Mouse (Mus musculus) stomach, embryonic 16.5 days (tissue): ENCODE data around the gene Cbl. TPM values are rescaled to one million over a fixed set of nuclear protein-coding genes. Genes with fewer than 3 reads are reported as not detected.

Experiments used
- ATAC-seq: fragments of 200-750 bp; cut with Nextera tagmentation; 2 replicates; pipeline ENCODE4 v1.8.0; 2017; ENCODE audit warnings: moderate number of reproducible peaks, moderate TSS enrichment; ENCODE audit not compliant: insufficient read depth, low FRiP score
- H3K27ac ChIP-seq: fragments of 300-500 bp; sonication (generic); 2 replicates; pipeline ENCODE4 v1.5.1; 2014; ENCODE audit warnings: low read length
- H3K27me3 ChIP-seq: fragments of 300-500 bp; sonication (generic); 2 replicates; pipeline ENCODE4 v1.6.1; 2014; ENCODE audit warnings: low read length, control low read depth, mixed read lengths; ENCODE audit not compliant: control insufficient read depth, insufficient read depth
- H3K36me3 ChIP-seq: fragments of 300-500 bp; sonication (generic); 2 replicates; pipeline ENCODE4 v1.6.1; 2014; ENCODE audit warnings: low read length; ENCODE audit not compliant: control insufficient read depth, insufficient read depth
- H3K4me1 ChIP-seq: fragments of 300-500 bp; sonication (generic); 2 replicates; pipeline ENCODE4 v1.6.1; 2014; ENCODE audit warnings: low read length, control low read depth, mixed read lengths; ENCODE audit not compliant: control insufficient read depth, insufficient read depth
- H3K4me2 ChIP-seq: fragments of 300-500 bp; sonication (generic); 2 replicates; pipeline ENCODE4 v1.6.1; 2014; ENCODE audit warnings: low read depth, low read length, mixed read lengths
- H3K4me3 ChIP-seq: fragments of 300-500 bp; sonication (generic); replicated peaks from 2 replicates; pipeline ENCODE4 v1.5.1; 2014; ENCODE audit warnings: mild to moderate bottlenecking, low read length
- H3K9ac ChIP-seq: fragments of 300-500 bp; sonication (generic); 2 replicates; pipeline ENCODE4 v1.6.1; 2014; ENCODE audit warnings: low read length
- H3K9me3 ChIP-seq: fragments of 300-500 bp; sonication (generic); replicated peaks from 2 replicates; pipeline ENCODE4 v1.6.1; 2016; ENCODE audit warnings: low read length, control low read depth; ENCODE audit not compliant: control insufficient read depth
- WGBS: fragments of 180-500 bp; shearing (Covaris S2); extraction: QIAGEN DNeasy Blood & Tissue Kit; methylation state at CpG from one replicate; pipeline ENCODE4 v1.1.7; 2014; 5-methylcytosine and 5-hydroxymethylcytosine counted together
- polyA plus RNA-seq: library from polyadenylated mRNA; unstranded; fragments of >200 nt; fragmentation: Nextera tagmentation; extraction: Ambion mirVana; gene quantifications from 2 replicates; pipeline ENCODE4 v1.2.1, GENCODE M21; 2015

The Cbl gene
- polyA plus RNA-seq, 1 experiment from 2014 or later, result 14.0 TPM

DNA sequence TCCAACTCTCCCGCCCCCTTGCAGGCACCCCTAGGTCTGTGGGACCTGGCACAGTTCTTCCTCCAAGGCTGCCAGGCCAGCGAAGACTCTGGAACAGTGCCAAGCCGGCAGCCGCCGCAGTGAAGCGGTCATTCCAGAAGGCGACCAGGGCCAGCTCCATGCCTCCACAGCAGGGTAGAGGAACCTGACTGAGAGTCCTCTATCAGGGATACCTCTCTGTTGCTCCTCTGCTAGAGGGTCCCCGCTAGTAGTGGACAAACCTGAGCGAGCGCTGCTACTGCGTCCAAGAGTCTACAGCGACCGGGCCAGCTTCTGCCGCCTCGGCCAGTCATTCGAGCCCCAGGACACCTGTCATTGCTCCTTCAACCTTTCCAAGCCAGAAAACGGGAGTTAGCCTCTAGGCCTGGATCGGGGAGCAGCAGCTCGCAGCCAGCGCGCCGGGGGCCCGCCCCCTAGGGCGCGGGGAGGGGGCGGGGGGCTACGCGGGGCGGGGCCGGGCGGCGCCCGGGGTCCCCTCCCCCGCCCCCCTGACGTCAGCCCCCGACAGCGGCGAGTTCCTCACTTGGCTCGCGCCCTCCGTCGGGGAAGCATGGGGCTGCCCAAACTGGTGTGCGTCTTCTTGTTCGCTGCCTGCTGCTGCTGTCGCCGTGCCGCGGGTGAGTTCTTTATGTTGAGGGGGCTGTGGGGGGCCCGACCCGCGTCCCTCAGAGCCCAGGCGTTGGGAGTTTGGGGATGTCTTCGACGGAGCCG lies 99.6 kb downstream of the Cbl start, which contains the start of gene Mcam:
Gene Mcam (plus strand): TSS at position 369 of the 750 bp plus-strand sequence.
- Histone ChIP-seq H3K4me3 (peak within 1 kb of the TSS; percentile 63), H3K9me3 (no peaks in the 10 kb centered on the region), H3K27me3 (no peaks in the 10 kb centered on the region), H3K9ac (peak within 1 kb of the TSS; percentile 77), H3K36me3 (no peaks in the 10 kb centered on the region), H3K4me2 (peak within 1 kb of the TSS; percentile 89), H3K4me1 (peaks cover 37% of the 10 kb centered on the region), H3K27ac (peak within 1 kb of the TSS; percentile 90)
- ATAC-seq, result peak; percentile 68; the same call in 1 of the 2 replicates
- 1% methylated on average over 52 of the region's 55 CpGs for WGBS

- Histone ChIP-seq H3K9ac (no peak overlapping the region; the same call in 1 of the 2 replicates), H3K27ac (peak overlapping the region; percentile 90), H3K27me3 (no peaks in the 10 kb centered on the region), H3K9me3 (no peaks in the 10 kb centered on the region), H3K36me3 (no peaks in the 10 kb centered on the region), H3K4me3 (peak overlapping the region; percentile 63), H3K4me2 (peak overlapping the region; percentile 89), H3K4me1 (peaks cover 43% of the 10 kb centered on the region)
- ATAC-seq, result no peak
- WGBS, result 7% methylated on average over 2 of the region's 2 CpGs
Observed at GRCm38 (mm10) chr9:44133287-44133686, 100.6 kb downstream of the Cbl start.

DNA sequence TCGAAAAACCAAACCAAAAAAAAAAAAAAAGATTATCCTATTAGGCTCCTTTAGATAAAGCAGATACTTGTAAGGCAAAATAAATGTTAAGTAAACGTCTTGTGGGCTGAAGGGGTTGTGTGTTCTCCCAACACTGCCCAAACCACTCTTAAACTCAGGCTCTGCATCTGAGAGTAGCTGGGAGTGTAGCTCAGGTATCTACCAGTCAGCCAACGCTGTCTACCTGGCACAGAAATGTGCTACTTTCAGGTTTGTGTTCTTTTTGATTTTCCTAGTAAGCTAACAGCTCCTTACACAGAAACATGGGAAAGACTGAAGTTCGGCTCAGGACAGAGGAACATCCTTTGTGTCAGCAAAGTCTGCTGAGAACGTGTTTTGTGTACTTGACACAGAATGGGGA lies 101.6 kb downstream of the Cbl start:
- H3K9me3 ChIP-seq, result no peaks in the 10 kb centered on the region
- 63% methylated on average over 5 of the region's 5 CpGs for WGBS
- no peaks in the 10 kb centered on the region for H3K36me3 ChIP-seq
- no peak for ATAC-seq
- H3K4me1 ChIP-seq, result peaks cover 43% of the 10 kb centered on the region
- H3K27ac ChIP-seq, result no peak overlapping the region; the same call in 1 of the 2 replicates
- no peak overlapping the region for H3K9ac ChIP-seq
- no peak overlapping the region for H3K4me3 ChIP-seq
- H3K27me3 ChIP-seq, result no peaks in the 10 kb centered on the region
- no peak overlapping the region for H3K4me2 ChIP-seq

GRCm38 (mm10) chr9:44131276-44131590 lies 102.6 kb downstream of the Cbl start:
- ATAC-seq, result no peak
- Histone ChIP-seq H3K4me1 (peaks cover 44% of the 10 kb centered on the region), H3K9me3 (no peaks in the 10 kb centered on the region), H3K36me3 (no peaks in the 10 kb centered on the region), H3K9ac (0 out of 2 replicates have a peak overlapping the region, but pooled peaks have one; percentile 19), H3K4me2 (0 out of 2 replicates have a peak overlapping the region, but pooled peaks have one; percentile 10), H3K27me3 (no peaks in the 10 kb centered on the region), H3K27ac (peak overlapping the region; percentile 95), H3K4me3 (no peak overlapping the region)
- WGBS, result 55% methylated on average over 7 of the region's 7 CpGs

DNA sequence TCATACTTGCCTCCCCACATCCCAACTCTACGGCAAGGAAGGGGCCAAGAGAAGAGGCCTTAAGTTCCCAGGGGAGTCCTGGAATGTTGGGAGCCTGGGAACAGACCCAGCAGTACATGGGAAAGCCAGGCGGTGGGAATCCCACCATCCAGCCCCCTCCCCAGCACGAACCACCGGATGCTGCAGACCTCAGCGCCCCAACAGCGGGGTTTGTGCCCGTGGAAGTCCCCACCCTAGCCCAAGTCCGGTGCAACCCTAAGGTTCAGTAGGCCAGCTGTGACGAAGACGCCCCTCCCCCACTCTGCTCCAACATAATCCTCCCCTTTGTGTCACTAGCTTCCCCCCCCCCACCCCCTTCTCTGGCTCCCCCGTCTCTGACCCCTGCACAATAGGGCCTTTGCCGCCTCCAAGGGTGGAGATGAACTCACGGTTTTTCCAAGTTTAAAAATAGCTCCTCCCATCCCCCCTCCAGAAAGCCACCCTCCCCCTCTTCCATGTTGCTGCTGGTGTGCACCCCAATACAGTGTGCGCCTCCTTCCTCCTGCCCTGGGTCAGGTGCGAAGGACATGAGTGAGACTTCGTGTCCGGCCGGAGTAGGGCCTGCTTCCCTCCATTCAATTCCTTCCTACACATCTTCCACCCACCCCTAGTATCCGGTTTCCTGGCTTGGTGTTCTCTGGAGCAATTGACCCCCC lies 103.1 kb downstream of the Cbl start:
- Histone ChIP-seq H3K36me3 (no peaks in the 10 kb centered on the region), H3K9me3 (no peaks in the 10 kb centered on the region), H3K9ac (peak overlapping the region; percentile 74), H3K4me3 (peak overlapping the region; percentile 45), H3K27ac (peak overlapping the region; percentile 95), H3K4me1 (peaks cover 43% of the 10 kb centered on the region), H3K4me2 (peak overlapping the region; percentile 70), H3K27me3 (no peaks in the 10 kb centered on the region)
- peak; percentile 25 for ATAC-seq
- 21% methylated on average over 19 of the region's 19 CpGs for WGBS

DNA sequence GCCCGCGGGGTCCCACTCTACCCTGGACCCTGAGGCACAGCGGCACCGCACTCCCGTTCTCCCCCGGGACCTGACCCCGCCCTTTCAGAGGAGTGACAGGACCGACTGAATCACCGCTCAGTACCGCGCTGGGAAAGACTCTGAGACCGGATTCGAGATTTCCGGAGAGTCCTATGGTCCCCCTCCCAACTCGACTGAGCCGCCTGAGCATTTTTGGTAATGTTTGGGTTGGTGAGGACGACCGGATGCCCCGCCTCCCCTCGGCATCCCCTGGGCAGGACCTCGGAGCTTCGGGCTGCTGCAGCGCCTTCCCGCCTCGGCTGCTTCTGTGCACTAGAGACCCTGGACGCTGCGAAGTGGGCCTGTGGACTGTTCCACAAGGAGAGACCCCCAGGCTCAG lies 103.8 kb downstream of the Cbl start:
- Histone ChIP-seq H3K9ac (peak overlapping the region; percentile 74), H3K36me3 (no peaks in the 10 kb centered on the region), H3K27ac (peak overlapping the region; percentile 95), H3K4me1 (peaks cover 46% of the 10 kb centered on the region), H3K4me3 (peak overlapping the region; percentile 45), H3K9me3 (no peaks in the 10 kb centered on the region), H3K4me2 (peak overlapping the region; percentile 70), H3K27me3 (no peaks in the 10 kb centered on the region)
- WGBS, result under 1% methylated on average over 27 of the region's 27 CpGs
- peak; percentile 71 for ATAC-seq

DNA sequence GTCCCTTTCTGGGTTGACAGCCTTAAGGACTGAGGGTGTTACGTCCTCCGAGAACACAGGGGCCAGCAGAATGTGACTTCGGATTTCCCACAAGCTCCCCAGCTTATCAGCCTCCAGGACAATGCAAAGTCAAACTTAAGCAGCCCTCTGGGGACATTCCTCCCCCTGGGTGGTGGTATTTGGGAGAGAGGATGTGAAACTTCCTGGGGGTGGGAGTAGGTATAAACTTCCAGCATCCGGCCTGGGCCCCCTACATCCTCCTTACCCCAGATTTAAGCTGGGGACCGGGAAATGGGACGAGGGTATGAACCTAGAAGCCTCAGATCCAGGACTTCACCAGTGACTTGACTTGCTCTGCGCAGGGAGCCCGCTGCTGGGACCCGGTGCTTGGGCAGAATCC lies 104.2 kb downstream of the Cbl start:
- Histone ChIP-seq H3K36me3 (no peaks in the 10 kb centered on the region), H3K9me3 (no peaks in the 10 kb centered on the region), H3K9ac (peak overlapping the region; percentile 74), H3K4me3 (peak overlapping the region; percentile 45), H3K27ac (peak overlapping the region; percentile 95), H3K4me1 (peaks cover 46% of the 10 kb centered on the region), H3K27me3 (no peaks in the 10 kb centered on the region), H3K4me2 (peak overlapping the region; percentile 70)
- ATAC-seq, result no peak; the same call in 1 of the 2 replicates
- WGBS, result 7% methylated on average over 9 of the region's 9 CpGs

- no peaks in the 10 kb centered on the region for H3K9me3 ChIP-seq
- peaks cover 34% of the 10 kb centered on the region for H3K4me1 ChIP-seq
- H3K27me3 ChIP-seq, result no peaks in the 10 kb centered on the region
- H3K9ac ChIP-seq, result no peak overlapping the region
- H3K4me2 ChIP-seq, result no peak overlapping the region
- H3K4me3 ChIP-seq, result no peak overlapping the region
- H3K36me3 ChIP-seq, result no peaks in the 10 kb centered on the region
- WGBS, result 48% methylated on average over 3 of the region's 3 CpGs
- H3K27ac ChIP-seq, result peak overlapping the region; percentile 25; the same call in 1 of the 2 replicates
- ATAC-seq, result no peak
Observed at GRCm38 (mm10) chr9:44127351-44127801, 106.5 kb downstream of the Cbl start.

DNA sequence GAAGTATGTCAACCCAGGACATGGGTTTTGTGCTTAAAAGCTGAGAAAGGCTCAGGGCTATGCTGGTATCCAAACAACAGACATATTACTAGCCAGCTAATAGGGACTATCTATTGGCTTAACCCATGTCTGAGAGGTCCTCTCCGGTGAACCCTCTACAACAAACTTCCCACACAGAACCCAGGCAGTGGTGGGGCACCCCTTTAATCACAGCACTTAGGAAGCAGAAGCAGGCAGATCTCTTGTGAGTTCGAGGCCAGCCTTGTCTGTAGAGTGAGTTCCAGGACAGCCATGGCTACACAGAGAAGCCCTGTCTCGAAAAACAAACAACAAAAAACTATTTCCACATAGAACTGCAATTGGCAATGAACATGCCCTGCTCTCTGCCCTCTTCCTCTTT lies 107.1 kb downstream of the Cbl start:
- Histone ChIP-seq H3K36me3 (no peaks in the 10 kb centered on the region), H3K27ac (peak overlapping the region; percentile 56), H3K27me3 (no peaks in the 10 kb centered on the region), H3K4me1 (peaks cover 34% of the 10 kb centered on the region), H3K4me2 (no peak overlapping the region), H3K4me3 (no peak overlapping the region), H3K9ac (no peak overlapping the region), H3K9me3 (no peaks in the 10 kb centered on the region)
- ATAC-seq, result no peak
- WGBS, result 84% methylated on average over 3 of the region's 3 CpGs
